Mouse (Mus musculus) lung, postnatal 4 days (tissue): ENCODE measurements around the gene Epb41l5.

Experiments
- DNase-seq, 2 experiments: peaks; one replicate each; pipeline ENCODE4 v3.0.0; 2021

Gene Epb41l5

DNA sequence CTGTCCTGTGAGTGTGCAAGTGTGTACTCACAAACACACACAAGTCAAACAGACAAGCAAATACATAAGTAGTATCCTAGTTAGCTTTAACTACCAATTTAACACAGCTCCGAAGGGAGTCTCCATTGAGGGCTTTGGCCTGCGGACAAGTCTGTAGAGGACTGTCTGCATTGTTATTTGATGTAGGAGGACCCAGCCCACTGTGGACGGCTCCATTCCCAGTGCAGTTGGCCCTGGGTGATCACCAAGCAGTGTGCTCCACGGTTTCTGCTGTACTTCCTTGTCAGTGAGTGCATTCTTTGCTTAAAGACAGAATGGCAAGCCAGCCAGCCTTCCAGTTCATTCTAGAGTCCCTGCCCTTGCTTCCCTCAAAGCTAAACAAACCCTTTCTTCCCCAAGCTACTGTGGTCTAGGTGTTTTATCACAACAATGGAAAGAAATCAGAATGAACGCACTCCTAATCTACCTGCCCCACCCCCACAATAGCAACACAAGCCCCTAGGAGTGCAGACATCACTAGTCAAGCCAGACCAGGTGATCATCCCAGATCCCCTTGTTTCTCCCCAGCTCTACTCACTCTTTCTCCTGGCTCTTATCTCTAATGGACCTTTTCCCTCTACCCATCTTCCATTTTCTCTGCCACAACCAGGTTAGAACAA is 151.3 kb downstream of the Epb41l5 start:
- DNase-seq = no peak

DNA sequence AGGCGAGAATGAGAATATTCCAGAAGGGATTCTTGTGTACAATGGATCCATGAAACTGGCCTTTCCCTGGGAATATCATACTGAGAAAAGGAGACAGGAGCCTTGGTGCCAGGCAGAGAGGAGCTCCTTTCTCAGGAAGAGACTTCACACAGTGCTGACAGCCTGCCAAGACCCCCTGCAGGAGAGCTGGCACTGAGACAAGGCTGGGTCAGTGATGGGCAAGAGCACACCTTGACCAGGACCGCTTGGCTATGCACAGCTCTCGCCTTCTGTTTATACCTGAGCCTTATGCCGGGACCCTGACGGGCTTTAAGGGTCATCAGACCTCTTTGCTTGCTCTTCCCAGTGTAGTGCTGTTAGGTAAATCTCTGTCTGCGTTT is 153.4 kb downstream of the Epb41l5 start:
- DNase-seq = no peak
